Mouse (Mus musculus) liver, adult (tissue): Measurements from ENCODE around the gene Rnase2b.
"Not testable (repeated sequence)": the region's sequence is repeated elsewhere in the genome, so short reads cannot be mapped to it uniquely, and the experiment has no call there.

Experiments
- GATA4 ChIP-seq: IDR thresholded peaks from 2 replicates; pipeline ENCODE4 v1.6.1; 2014; ENCODE audit warnings: mild to moderate bottlenecking, low read length; ENCODE audit not compliant: insufficient replicate concordance

Rnase2b gene

GRCm38 (mm10) chr14:51161976-51162375 is at the start of gene Rnase2b:
Gene Rnase2b (plus strand): TSS chr14:51162260.
- not testable (repeated sequence) for TF ChIP-seq GATA4

- TF ChIP-seq GATA4 = no peak
Observed at GRCm38 (mm10) chr14:51113476-51113875, 48.6 kb upstream of the Rnase2b start.

GRCm38 (mm10) chr14:51113916-51114560 is 48.0 kb upstream of the Rnase2b start, which contains the start of gene Eddm3b:
Gene Eddm3b (plus strand): TSS chr14:51114426.
- no peak for TF ChIP-seq GATA4

- no peak for TF ChIP-seq GATA4
Observed at GRCm38 (mm10) chr14:51125684-51126083, 36.4 kb upstream of the Rnase2b start.

- no peak for TF ChIP-seq GATA4
Observed at GRCm38 (mm10) chr14:51127648-51128258, 34.3 kb upstream of the Rnase2b start.

- no peak for TF ChIP-seq GATA4
Observed at GRCm38 (mm10) chr14:51128775-51129623, 33.1 kb upstream of the Rnase2b start.

GRCm38 (mm10) chr14:51129624-51129975 is 32.5 kb upstream of the Rnase2b start:
- TF ChIP-seq GATA4 = no peak

GRCm38 (mm10) chr14:51130315-51130940 is 31.6 kb upstream of the Rnase2b start:
- no peak for TF ChIP-seq GATA4

- TF ChIP-seq GATA4 = no peak
Observed at GRCm38 (mm10) chr14:51131086-51131815, 30.8 kb upstream of the Rnase2b start.

- no peak for TF ChIP-seq GATA4
Observed at GRCm38 (mm10) chr14:51132372-51132771, 29.7 kb upstream of the Rnase2b start.

GRCm38 (mm10) chr14:51140342-51140741 is 21.7 kb upstream of the Rnase2b start:
- no peak for TF ChIP-seq GATA4

- no peak for TF ChIP-seq GATA4
Observed at GRCm38 (mm10) chr14:51142119-51142518, 19.9 kb upstream of the Rnase2b start.

GRCm38 (mm10) chr14:51142568-51142967 is 19.5 kb upstream of the Rnase2b start:
- TF ChIP-seq GATA4 = no peak

GRCm38 (mm10) chr14:51143287-51143686 is 18.8 kb upstream of the Rnase2b start:
- TF ChIP-seq GATA4 = no peak

GRCm38 (mm10) chr14:51143937-51144336 is 18.1 kb upstream of the Rnase2b start:
- no peak for TF ChIP-seq GATA4
